Mouse (Mus musculus): ENCODE results near the gene 4931406P16Rik. TPM values are rescaled to one million over a fixed set of nuclear protein-coding genes. Genes with fewer than 3 reads are reported as not detected.

Gene 4931406P16Rik
- polyA plus RNA-seq, 1 experiment from 2014 or later: 25.3 TPM

Other genes starting within 250 kb of the 4931406P16Rik start
- not detected in 2 replicates for gene Scgb1b30, start 218.1 kb downstream of the 4931406P16Rik start, polyA plus RNA-seq (2014; fragmentation: Nextera tagmentation; extraction: Ambion mirVana)
- gene Wtip, start 180.3 kb downstream of the 4931406P16Rik start, polyA plus RNA-seq (2014; fragmentation: Nextera tagmentation; extraction: Ambion mirVana): 3.3 and 4.2 TPM in 2 replicates
- 199 and 213 TPM in 2 replicates for gene Uba2, start 144.0 kb downstream of the 4931406P16Rik start, polyA plus RNA-seq (2014; fragmentation: Nextera tagmentation; extraction: Ambion mirVana)
- gene Pdcd2l, start 116.9 kb downstream of the 4931406P16Rik start, polyA plus RNA-seq (2014; fragmentation: Nextera tagmentation; extraction: Ambion mirVana): 79.4 and 84.3 TPM in 2 replicates
- 190 and 199 TPM in 2 replicates for gene Gpi1, start 83.2 kb downstream of the 4931406P16Rik start, polyA plus RNA-seq (2014; fragmentation: Nextera tagmentation; extraction: Ambion mirVana)
- gene Gm6096, start 62.5 kb downstream of the 4931406P16Rik start, polyA plus RNA-seq (2014; fragmentation: Nextera tagmentation; extraction: Ambion mirVana): not detected in 2 replicates
- 50.0 and 54.7 TPM in 2 replicates for gene Lsm14a, start 79.8 kb upstream of the 4931406P16Rik start, polyA plus RNA-seq (2014; fragmentation: Nextera tagmentation; extraction: Ambion mirVana)